Mouse (Mus musculus): ENCODE results near the gene Tgm2. TPM values are rescaled to one million over a fixed set of nuclear protein-coding genes. Genes with fewer than 3 reads are reported as not detected.

Gene Tgm2
- polyA plus RNA-seq, 1 experiment from 2014 or later, result 19.9 TPM

DNA sequence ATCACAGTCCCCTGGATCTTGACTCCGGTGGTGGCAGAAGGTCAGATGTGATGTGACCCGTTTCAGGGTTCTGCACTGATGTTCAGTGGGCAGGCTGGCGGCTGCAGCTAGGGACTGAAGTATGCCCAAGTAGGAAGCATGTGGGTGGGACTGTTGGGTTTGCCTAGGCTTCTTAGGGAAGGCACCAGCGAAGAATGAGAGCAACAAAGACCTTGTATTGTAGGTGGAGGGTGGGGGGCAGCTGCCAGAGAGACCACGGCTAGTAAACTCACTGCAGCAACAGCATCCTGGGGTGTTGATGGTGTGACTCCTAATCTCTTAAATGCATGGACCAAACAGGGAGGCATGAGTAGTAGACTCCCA lies 74.6 kb downstream of the Tgm2 start:
- H3K36me3 ChIP-seq (ENCODE audit: control insufficient read depth, insufficient read depth, low read length), result peaks cover 85% of the 10 kb centered on the region
- H3K4me1 ChIP-seq (ENCODE audit: control insufficient read depth, insufficient read depth, low read length), result no peaks in the 10 kb centered on the region
- DNase-seq (ENCODE audit: low spot score) (no peak), ATAC-seq (ENCODE audit: low read depth) (no peak)
- WGBS, result 89% methylated on average over 5 of the region's 5 CpGs
- no peak overlapping the region for H3K27ac ChIP-seq (replicated peaks; ENCODE audit: low read depth, low read length)
- no peak overlapping the region for H3K4me2 ChIP-seq (ENCODE audit: low read depth, low read length)
- H3K4me3 ChIP-seq (ENCODE audit: low read depth, low read length), result no peak overlapping the region
- H3K27me3 ChIP-seq (replicated peaks; ENCODE audit: control insufficient read depth, insufficient read depth, low read length), result no peaks in the 10 kb centered on the region
- H3K9me3 ChIP-seq (ENCODE audit: control insufficient read depth, low read length), result no peaks in the 10 kb centered on the region
- H3K9ac ChIP-seq (ENCODE audit: low read depth, low read length), result no peak overlapping the region

DNA sequence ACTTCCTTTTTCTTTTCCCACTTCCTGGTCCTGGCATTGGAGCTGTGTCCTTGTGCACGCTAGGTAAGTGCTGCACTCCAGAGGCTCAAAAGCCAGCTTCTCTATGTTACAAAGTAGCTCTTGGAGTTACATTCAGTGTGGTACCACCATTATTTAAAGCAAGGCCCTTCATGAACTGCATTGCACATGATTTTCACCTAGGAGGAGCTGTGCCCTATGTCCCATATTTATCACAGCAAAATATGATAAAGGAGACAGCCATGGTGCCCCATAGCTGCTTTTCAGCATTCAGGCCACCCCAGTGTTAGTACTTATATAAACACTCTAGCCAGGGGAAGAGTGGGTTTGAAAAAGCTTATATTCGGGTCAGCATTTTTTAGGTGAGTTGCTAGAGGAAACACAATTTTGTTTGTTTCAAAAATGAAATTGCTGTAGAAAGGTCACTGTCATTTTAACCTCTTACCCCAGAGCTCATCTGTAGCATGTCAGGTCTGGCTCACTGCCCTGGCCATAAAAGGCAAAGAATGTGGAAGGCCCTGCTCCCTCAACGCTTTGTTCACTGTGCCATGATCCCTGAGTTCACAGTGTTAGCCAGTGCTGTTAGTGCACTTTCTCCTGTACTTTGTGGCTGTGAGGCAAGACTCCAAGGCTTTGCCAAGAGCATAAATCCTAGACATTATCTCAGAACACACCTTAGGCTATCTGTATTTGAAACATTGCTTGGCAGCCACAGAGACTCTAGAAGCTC lies 75.2 kb downstream of the Tgm2 start:
- Histone ChIP-seq H3K4me1 (ENCODE audit: control insufficient read depth, insufficient read depth, low read length) (peaks cover 4% of the 10 kb centered on the region; the same call in 1 of the 2 replicates), H3K27ac (replicated peaks; ENCODE audit: low read depth, low read length) (no peak overlapping the region), H3K36me3 (ENCODE audit: control insufficient read depth, insufficient read depth, low read length) (peaks cover 85% of the 10 kb centered on the region), H3K9ac (ENCODE audit: low read depth, low read length) (no peak overlapping the region), H3K4me3 (ENCODE audit: low read depth, low read length) (no peak overlapping the region), H3K9me3 (ENCODE audit: control insufficient read depth, low read length) (no peaks in the 10 kb centered on the region), H3K27me3 (replicated peaks; ENCODE audit: control insufficient read depth, insufficient read depth, low read length) (no peaks in the 10 kb centered on the region), H3K4me2 (ENCODE audit: low read depth, low read length) (no peak overlapping the region)
- WGBS, result 74% methylated on average over 3 of the region's 3 CpGs
- no peak for DNase-seq (ENCODE audit: low spot score)
- no peak for ATAC-seq (ENCODE audit: low read depth)

DNA sequence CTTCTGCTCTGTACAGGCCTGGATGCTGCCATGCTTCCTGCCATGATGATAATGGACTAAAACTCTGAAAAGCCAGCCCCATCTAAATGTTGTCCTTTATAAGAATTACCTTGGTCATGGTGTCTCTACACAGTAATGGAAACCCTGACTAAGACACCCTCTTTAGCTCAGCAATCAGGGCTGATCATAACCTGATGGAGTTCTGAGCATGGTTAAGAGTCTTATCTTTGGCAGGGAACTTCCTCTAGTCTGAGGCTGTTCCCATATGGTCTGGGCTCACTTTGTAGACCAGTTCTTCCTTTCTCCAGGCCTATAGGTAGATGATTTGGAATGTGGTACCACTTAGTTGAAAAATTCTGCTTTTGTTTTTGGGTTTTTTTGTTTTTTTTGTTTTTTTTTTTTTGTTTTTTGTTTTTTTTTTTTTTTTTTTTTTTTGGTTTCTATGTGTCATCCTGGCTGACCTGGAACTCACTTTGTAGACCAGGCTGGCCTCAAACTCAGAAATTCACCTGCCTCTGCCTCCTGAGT lies 77.7 kb downstream of the Tgm2 start:
- no peak for ATAC-seq (ENCODE audit: low read depth)
- H3K9me3 ChIP-seq (ENCODE audit: control insufficient read depth, low read length), result no peaks in the 10 kb centered on the region
- DNase-seq (ENCODE audit: low spot score), result no peak
- no peak overlapping the region for H3K4me3 ChIP-seq (ENCODE audit: low read depth, low read length)
- no peak overlapping the region for H3K4me2 ChIP-seq (ENCODE audit: low read depth, low read length)
- H3K9ac ChIP-seq (ENCODE audit: low read depth, low read length), result no peak overlapping the region
- H3K27ac ChIP-seq (replicated peaks; ENCODE audit: low read depth, low read length), result no peak overlapping the region
- no peaks in the 10 kb centered on the region for H3K27me3 ChIP-seq (replicated peaks; ENCODE audit: control insufficient read depth, insufficient read depth, low read length)
- peaks cover 61% of the 10 kb centered on the region for H3K36me3 ChIP-seq (ENCODE audit: control insufficient read depth, insufficient read depth, low read length)
- H3K4me1 ChIP-seq (ENCODE audit: control insufficient read depth, insufficient read depth, low read length), result peaks cover 5% of the 10 kb centered on the region; the same call in 1 of the 2 replicates

DNA sequence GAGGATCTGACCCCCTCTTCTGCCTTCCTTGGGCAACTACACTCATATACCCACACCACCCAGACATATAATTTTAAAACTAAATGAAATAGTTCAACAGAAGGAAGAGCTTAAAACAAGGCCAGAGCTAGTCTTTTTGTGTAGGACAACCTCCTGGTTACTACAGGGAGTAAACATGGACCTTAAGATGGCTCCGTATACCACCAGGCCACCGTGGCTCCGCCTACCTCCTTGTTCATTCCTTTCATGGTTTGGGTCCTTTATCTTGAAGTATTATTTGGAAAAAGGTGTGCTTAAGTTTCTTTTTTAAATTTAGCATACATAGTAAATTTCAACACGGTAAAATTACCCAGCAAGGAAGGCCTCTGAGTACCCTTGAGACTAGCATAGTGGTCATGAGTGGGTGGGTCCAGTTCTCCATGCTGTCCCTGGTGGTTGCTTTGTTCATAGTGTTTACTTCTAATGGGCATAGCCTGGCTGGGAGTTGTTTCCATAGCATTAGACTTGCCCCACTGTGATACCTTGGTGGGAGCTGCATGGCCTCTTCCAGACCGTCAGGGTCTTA lies 78.9 kb downstream of the Tgm2 start:
- peaks cover 49% of the 10 kb centered on the region for H3K36me3 ChIP-seq (ENCODE audit: control insufficient read depth, insufficient read depth, low read length)
- DNase-seq (ENCODE audit: low spot score), result no peak
- no peak overlapping the region for H3K27ac ChIP-seq (replicated peaks; ENCODE audit: low read depth, low read length)
- H3K4me3 ChIP-seq (ENCODE audit: low read depth, low read length), result no peak overlapping the region
- ATAC-seq (ENCODE audit: low read depth), result no peak
- no peak overlapping the region for H3K4me2 ChIP-seq (ENCODE audit: low read depth, low read length)
- H3K9ac ChIP-seq (ENCODE audit: low read depth, low read length), result no peak overlapping the region
- 91% methylated on average over 5 of the region's 5 CpGs for WGBS
- H3K4me1 ChIP-seq (ENCODE audit: control insufficient read depth, insufficient read depth, low read length), result peaks cover 5% of the 10 kb centered on the region; the same call in 1 of the 2 replicates
- no peaks in the 10 kb centered on the region for H3K27me3 ChIP-seq (replicated peaks; ENCODE audit: control insufficient read depth, insufficient read depth, low read length)
- H3K9me3 ChIP-seq (ENCODE audit: control insufficient read depth, low read length), result no peaks in the 10 kb centered on the region

DNA sequence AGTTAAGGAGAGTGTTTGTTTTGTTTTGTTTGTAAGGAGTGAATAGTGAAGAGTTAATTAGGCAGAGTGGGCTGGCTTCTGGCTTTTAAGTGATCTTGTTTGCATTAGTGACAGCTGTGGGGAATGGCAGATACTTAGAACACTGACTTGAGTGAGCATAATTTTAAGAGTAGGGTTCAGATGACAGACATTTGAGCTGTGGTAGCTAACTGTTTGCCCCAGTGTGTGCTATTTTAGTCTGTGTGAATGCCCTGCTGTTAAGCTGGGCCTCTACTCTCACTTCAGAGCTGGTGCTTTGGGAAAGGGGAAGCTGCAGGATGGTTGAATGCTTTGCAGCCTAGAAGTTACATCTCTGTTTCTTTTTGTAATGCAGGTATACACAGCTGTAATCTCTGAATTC lies 79.8 kb downstream of the Tgm2 start:
- H3K36me3 ChIP-seq (ENCODE audit: control insufficient read depth, insufficient read depth, low read length), result peaks cover 46% of the 10 kb centered on the region

More for the DNA sequence above, 79.8 kb downstream of the Tgm2 start:
- Histone ChIP-seq H3K4me3 (ENCODE audit: low read depth, low read length) (no peak overlapping the region), H3K9ac (ENCODE audit: low read depth, low read length) (peak overlapping the region; percentile 22; the same call in 1 of the 2 replicates), H3K4me2 (ENCODE audit: low read depth, low read length) (no peak overlapping the region), H3K27ac (replicated peaks; ENCODE audit: low read depth, low read length) (peak overlapping the region; percentile 54), H3K9me3 (ENCODE audit: control insufficient read depth, low read length) (no peaks in the 10 kb centered on the region), H3K27me3 (replicated peaks; ENCODE audit: control insufficient read depth, insufficient read depth, low read length) (no peaks in the 10 kb centered on the region), H3K4me1 (ENCODE audit: control insufficient read depth, insufficient read depth, low read length) (peaks cover 5% of the 10 kb centered on the region; the same call in 1 of the 2 replicates)
- peak; percentile 74; the same call in 1 of the 2 replicates for ATAC-seq (ENCODE audit: low read depth)
- DNase-seq (ENCODE audit: low spot score), result peak; percentile 81

Other genes starting within 250 kb of the Tgm2 start
- gene Vstm2l, start 231.8 kb downstream of the Tgm2 start, polyA plus RNA-seq (2014; fragmentation: Nextera tagmentation; extraction: Ambion mirVana), result 0.80 and 1.4 TPM in 2 replicates
- 17.0 and 22.0 TPM in 2 replicates for gene Tti1, start 118.0 kb downstream of the Tgm2 start, polyA plus RNA-seq (2014; fragmentation: Nextera tagmentation; extraction: Ambion mirVana)
- gene Rprd1b, start 117.9 kb downstream of the Tgm2 start, polyA plus RNA-seq (2014; fragmentation: Nextera tagmentation; extraction: Ambion mirVana), result 32.8 and 37.5 TPM in 2 replicates
- 5.4 and 6.8 TPM in 2 replicates for gene D630003M21Rik, start 82.8 kb upstream of the Tgm2 start, polyA plus RNA-seq (2014; fragmentation: Nextera tagmentation; extraction: Ambion mirVana)
- not detected in 2 replicates for gene Bpi, start 111.7 kb upstream of the Tgm2 start, polyA plus RNA-seq (2014; fragmentation: Nextera tagmentation; extraction: Ambion mirVana)
- gene Lbp, start 160.1 kb upstream of the Tgm2 start, polyA plus RNA-seq (2014; fragmentation: Nextera tagmentation; extraction: Ambion mirVana), result 7.8 and 11.9 TPM in 2 replicates
- gene Snhg11, start 229.2 kb upstream of the Tgm2 start, polyA plus RNA-seq (2014; fragmentation: Nextera tagmentation; extraction: Ambion mirVana), result 7.8 and 10.2 TPM in 2 replicates

Measured in embryonic facial prominence, embryonic 14.5 days (tissue).